Mouse (Mus musculus): Measurements from ENCODE around the gene Dcpp2. TPM values are rescaled to one million over a fixed set of nuclear protein-coding genes. Genes with fewer than 3 reads are reported as not detected.

Dcpp2 gene
- not detected for polyA plus RNA-seq (2017; shearing (Covaris generic))

DNA sequence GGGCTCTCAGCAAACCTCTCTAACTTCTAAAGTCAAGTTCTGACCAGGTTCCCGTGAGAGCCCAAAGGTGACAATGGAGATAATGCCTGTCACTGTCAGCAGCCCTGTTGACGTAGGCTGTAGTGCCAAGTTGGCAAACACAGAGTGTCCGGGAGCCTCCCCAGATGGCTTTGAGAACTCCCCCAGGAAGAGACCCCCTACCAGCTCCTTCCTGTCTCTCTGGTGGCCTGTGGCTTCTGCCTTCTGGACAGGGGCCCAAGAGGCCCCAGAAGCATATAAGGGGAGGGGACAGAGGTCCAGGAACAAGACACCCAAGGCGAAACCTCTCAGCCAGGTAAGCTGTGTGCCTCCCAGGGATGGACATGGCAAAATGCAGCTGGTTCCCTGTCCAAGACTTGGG lies at the start of gene Dcpp2, which contains the start of gene Dcpp1:
Dcpp2 (plus strand) TSS at position 305 of the 400 bp plus-strand sequence.
Dcpp1 (plus strand) TSS at position 301 of the 400 bp plus-strand sequence.

DNA sequence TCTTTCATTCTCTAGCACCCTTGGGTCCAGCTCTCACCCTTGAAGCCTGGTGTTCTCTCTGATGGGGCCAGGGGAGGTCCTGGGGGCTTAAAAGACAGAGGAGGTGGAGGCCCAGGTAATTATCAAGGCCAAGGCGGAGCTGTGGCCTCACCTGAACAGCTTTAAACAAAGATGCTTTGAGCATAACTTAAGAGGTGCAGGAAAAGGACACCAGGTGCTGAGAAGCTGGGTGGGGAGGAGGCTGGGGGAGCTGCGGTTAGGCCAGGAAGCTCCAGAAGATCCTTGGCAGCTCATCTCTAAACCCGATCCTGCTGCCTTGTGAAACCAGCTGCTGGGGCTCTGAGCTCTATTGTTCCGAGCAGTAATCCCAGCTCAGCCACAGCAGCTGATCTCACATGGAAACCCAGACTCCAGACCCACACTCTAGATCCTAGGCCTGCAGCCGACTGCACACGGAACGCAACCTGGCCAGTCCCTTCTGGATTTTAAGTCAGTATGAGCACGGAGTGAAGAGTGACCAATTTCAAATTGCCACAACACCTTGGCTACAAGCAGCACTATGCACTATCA lies 44.6 kb upstream of the Dcpp2 start, which contains the start of gene Prss33:
Prss33 (minus strand) TSS at position 51 of the 570 bp plus-strand sequence.

DNA sequence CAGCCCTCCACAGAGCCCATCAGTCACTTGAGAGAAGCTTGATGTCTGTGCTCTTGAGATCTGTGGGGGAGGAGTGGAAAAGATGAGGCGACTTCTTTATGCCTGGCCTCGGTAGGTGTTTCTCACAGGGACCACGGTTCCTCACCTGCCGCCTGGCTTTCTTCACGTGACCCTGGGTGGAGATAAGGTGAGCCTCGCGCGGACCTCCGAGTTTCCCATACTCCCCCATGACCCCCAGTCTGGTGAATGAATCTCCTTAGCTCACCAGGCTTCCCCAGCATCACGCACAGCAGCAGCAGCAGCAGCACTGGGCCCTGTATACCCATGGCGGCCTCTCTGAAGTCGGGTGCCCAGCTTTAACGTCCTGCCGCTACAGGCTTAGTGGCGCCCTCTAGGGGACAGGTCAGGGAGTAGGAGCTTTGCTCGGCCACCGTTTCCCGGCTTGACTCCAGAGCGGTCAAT lies 36.8 kb upstream of the Dcpp2 start, which contains the start of the genes Prss32 and Prss41:
Prss32 (plus strand) TSS at position 44 of the 462 bp plus-strand sequence.
Prss41 (minus strand) TSS at position 361 of the 462 bp plus-strand sequence.

DNA sequence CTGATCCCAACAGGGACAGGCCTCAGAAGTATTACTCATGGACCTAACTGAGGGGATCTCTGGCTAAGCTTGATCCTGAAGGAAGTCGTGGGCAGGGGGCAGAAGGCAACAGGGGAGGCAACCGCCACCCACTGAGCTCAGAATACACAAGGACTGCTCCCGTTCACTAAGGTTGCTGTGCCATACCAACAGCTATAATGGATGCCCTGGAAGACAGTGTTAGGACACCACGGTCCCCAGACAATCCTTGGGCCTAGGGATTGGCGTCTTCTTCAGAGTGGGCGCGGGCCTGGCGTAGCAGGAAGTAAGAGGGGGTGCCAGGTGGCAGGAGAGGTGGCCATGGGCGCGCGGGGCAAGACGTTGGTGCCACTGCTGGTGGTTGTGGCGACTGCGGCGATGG lies 12.9 kb upstream of the Dcpp2 start, which contains the start of gene Prss21:
Prss21 (plus strand) TSS at position 301 of the 400 bp plus-strand sequence.

DNA sequence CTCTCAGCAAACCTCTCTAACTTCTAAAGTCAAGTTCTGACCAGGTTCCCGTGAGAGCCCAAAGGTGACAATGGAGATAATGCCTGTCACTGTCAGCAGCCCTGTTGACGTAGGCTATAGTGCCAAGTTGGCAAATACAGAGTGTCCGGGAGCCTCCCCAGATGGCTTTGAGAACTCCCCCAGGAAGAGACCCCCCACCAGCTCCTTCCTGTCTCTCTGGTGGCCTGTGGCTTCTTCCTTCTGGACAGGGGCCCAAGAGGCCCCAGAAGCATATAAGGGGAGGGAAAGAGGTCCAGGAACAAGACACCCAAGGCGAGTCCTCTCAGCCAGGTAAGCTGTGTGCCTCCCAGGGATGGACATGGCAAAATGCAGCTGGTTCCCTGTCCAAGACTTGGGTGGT lies 36.5 kb downstream of the Dcpp2 start, which contains the start of gene Dcpp3:
Dcpp3 (plus strand) TSS at position 301 of the 400 bp plus-strand sequence.

DNA sequence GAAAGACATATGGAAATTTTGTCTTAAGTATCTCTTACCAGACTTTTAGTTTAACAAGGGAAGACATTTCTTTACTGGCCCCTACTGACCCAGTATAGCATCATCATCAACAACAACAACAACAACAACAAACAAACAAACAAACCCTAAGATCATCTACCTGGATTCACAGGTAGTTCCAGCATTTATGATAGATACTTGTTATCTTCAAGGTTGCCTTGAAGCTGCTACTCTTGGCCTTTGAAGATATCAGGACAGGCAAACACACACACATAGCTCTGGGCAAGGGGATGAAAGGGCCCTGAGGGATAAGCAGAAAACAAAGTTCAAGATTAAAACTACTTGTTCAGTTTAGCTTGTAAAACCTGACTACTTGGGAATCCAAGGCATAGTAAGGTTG lies 60.7 kb downstream of the Dcpp2 start, which contains the start of gene Sbp:
Sbp (plus strand) TSS at position 301 of the 400 bp plus-strand sequence.

Other genes starting within 250 kb of the Dcpp2 start
- gene Mmp25, start 235.6 kb upstream of the Dcpp2 start, polyA plus RNA-seq (2017; shearing (Covaris generic)): not detected
- not detected for gene Bicdl2, start 220.4 kb upstream of the Dcpp2 start, polyA plus RNA-seq (2017; shearing (Covaris generic))
- gene Hcfc1r1, start 207.3 kb upstream of the Dcpp2 start, polyA plus RNA-seq (2017; shearing (Covaris generic)): 49.6 TPM
- gene Thoc6, start 207.0 kb upstream of the Dcpp2 start, polyA plus RNA-seq (2017; shearing (Covaris generic)): 29.4 TPM
- 9.0 TPM for gene Tnfrsf12a, start 203.4 kb upstream of the Dcpp2 start, polyA plus RNA-seq (2017; shearing (Covaris generic))
- gene Cldn6, start 201.6 kb upstream of the Dcpp2 start, polyA plus RNA-seq (2017; shearing (Covaris generic)): not detected
- not detected for gene Cldn9, start 196.9 kb upstream of the Dcpp2 start, polyA plus RNA-seq (2017; shearing (Covaris generic))
- not detected for gene 1520401A03Rik, start 158.1 kb upstream of the Dcpp2 start, polyA plus RNA-seq (2017; shearing (Covaris generic))
- 43.8 TPM for gene Pkmyt1, start 154.5 kb upstream of the Dcpp2 start, polyA plus RNA-seq (2017; shearing (Covaris generic))
- gene Paqr4, start 140.0 kb upstream of the Dcpp2 start, polyA plus RNA-seq (2017; shearing (Covaris generic)): 5.3 TPM
- gene Kremen2, start 135.0 kb upstream of the Dcpp2 start, polyA plus RNA-seq (2017; shearing (Covaris generic)): 3.4 TPM
- gene Flywch1, start 109.3 kb upstream of the Dcpp2 start, polyA plus RNA-seq (2017; shearing (Covaris generic)): 45.2 TPM
- 2.8 TPM for gene Flywch2, start 94.8 kb upstream of the Dcpp2 start, polyA plus RNA-seq (2017; shearing (Covaris generic))
- gene Srrm2, start 90.3 kb upstream of the Dcpp2 start, polyA plus RNA-seq (2017; shearing (Covaris generic)): 999 TPM
- 592 TPM for gene Elob, start 51.7 kb upstream of the Dcpp2 start, polyA plus RNA-seq (2017; shearing (Covaris generic))
- 0.18 TPM for gene Prss33, start 44.8 kb upstream of the Dcpp2 start, polyA plus RNA-seq (2017; shearing (Covaris generic))
- gene Prss32, start 37.0 kb upstream of the Dcpp2 start, polyA plus RNA-seq (2017; shearing (Covaris generic)): not detected
- gene Prss41, start 36.7 kb upstream of the Dcpp2 start, polyA plus RNA-seq (2017; shearing (Covaris generic)): 2.8 TPM
- gene Prss21, start 12.8 kb upstream of the Dcpp2 start, polyA plus RNA-seq (2017; shearing (Covaris generic)): not detected
- not detected for gene Dcpp1, start within 50 bp of the Dcpp2 start, polyA plus RNA-seq (2017; shearing (Covaris generic))
- gene Dcpp3, start 36.6 kb downstream of the Dcpp2 start, polyA plus RNA-seq (2017; shearing (Covaris generic)): not detected
- gene Sbp, start 60.8 kb downstream of the Dcpp2 start, polyA plus RNA-seq (2017; shearing (Covaris generic)): not detected
- not detected for gene Sbpl, start 74.4 kb downstream of the Dcpp2 start, polyA plus RNA-seq (2017; shearing (Covaris generic))
- gene Prss30, start 99.7 kb downstream of the Dcpp2 start, polyA plus RNA-seq (2017; shearing (Covaris generic)): not detected
- not detected for gene Prss22, start 117.2 kb downstream of the Dcpp2 start, polyA plus RNA-seq (2017; shearing (Covaris generic))
- 0.42 TPM for gene Prss27, start 157.3 kb downstream of the Dcpp2 start, polyA plus RNA-seq (2017; shearing (Covaris generic))
- 27.8 TPM for gene Kctd5, start 192.6 kb downstream of the Dcpp2 start, polyA plus RNA-seq (2017; shearing (Covaris generic))